Mouse (Mus musculus) hindbrain, embryonic 11.5 days (tissue): ENCODE measurements at regions not wholly inside any gene's neighbourhood (a gene's known extent, or its start where the extent isn't known, plus 50 kb on each side); places are given as distances from the start of the nearest gene placed in this dataset.

Source experiments
- ATAC-seq: fragments of 200-750 bp; cut with Nextera tagmentation; 2 replicates; pipeline ENCODE4 v1.8.0; 2017; ENCODE audit warnings: mild to moderate bottlenecking, moderate TSS enrichment, moderate library complexity; ENCODE audit not compliant: low FRiP score
- DNase-seq: peaks from one replicate; pipeline ENCODE4 v3.0.0-alpha.2; 2015; ENCODE audit warnings: low spot score
- H3K27ac ChIP-seq: fragments of 300-500 bp; sonication (generic); 2 replicates; pipeline ENCODE4 v1.5.1; 2014; ENCODE audit warnings: mild to moderate bottlenecking, low read depth, low read length
- H3K27me3 ChIP-seq: fragments of 300-500 bp; sonication (generic); 2 replicates; pipeline ENCODE4 v1.6.1; 2014; ENCODE audit warnings: mild to moderate bottlenecking, low read length, moderate library complexity, mixed read lengths; ENCODE audit not compliant: control insufficient read depth, insufficient read depth
- H3K36me3 ChIP-seq: fragments of 300-500 bp; sonication (generic); 2 replicates; pipeline ENCODE4 v1.6.1; 2014; ENCODE audit warnings: mild to moderate bottlenecking, low read length, moderate library complexity, mixed read lengths; ENCODE audit not compliant: control insufficient read depth, insufficient read depth
- H3K4me1 ChIP-seq: fragments of 300-500 bp; sonication (generic); replicated peaks from 2 replicates; pipeline ENCODE4 v1.6.1; 2014; ENCODE audit warnings: low read length, mixed read lengths; ENCODE audit not compliant: control insufficient read depth, insufficient read depth
- H3K4me2 ChIP-seq: fragments of 300-500 bp; sonication (generic); replicated peaks from 2 replicates; pipeline ENCODE4 v1.6.1; 2014; ENCODE audit warnings: mild to moderate bottlenecking, low read depth, low read length
- H3K4me3 ChIP-seq: fragments of 300-500 bp; sonication (generic); 2 replicates; pipeline ENCODE4 v1.5.1; 2014; ENCODE audit warnings: low read depth, low read length
- H3K9ac ChIP-seq: fragments of 300-500 bp; sonication (generic); 2 replicates; pipeline ENCODE4 v1.6.1; 2014; ENCODE audit warnings: low read depth, low read length
- H3K9me3 ChIP-seq: fragments of 300-500 bp; sonication (generic); 2 replicates; pipeline ENCODE4 v1.6.1; 2016; ENCODE audit warnings: low read length; ENCODE audit not compliant: control insufficient read depth
- WGBS: fragments of 180-500 bp; shearing (Covaris S2); extraction: QIAGEN DNeasy Blood & Tissue Kit; methylation state at CpG from one replicate; pipeline ENCODE4 v1.1.7; 2014; 5-methylcytosine and 5-hydroxymethylcytosine counted together

DNA sequence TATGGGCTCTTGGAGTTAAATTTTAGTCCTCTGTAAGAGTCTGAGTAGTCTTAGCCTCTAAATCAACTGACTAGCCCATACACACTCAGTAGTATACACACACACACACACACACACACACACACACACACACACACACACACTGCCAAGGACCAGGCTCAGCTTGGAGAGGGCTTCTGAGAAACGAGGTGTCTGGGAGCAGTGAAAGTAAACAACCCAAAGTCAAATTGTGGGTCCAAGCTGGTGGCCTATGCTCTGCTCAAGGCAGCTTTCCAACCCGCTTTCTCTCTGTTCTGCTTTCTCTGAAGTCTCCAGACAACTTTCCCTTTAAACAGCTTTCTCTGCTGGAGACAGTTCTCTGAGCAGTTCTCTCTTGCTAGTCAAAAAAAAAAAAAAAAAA, 157.6 kb upstream of the Ubash3b start:
- 66% methylated on average over 2 of the region's 2 CpGs for WGBS
- Histone ChIP-seq H3K27ac (no peak overlapping the region), H3K4me3 (no peak overlapping the region), H3K27me3 (no peaks in the 10 kb centered on the region), H3K4me1 (no peaks in the 10 kb centered on the region), H3K9ac (no peak overlapping the region), H3K36me3 (no peaks in the 10 kb centered on the region), H3K4me2 (no peak overlapping the region), H3K9me3 (no peaks in the 10 kb centered on the region)
- DNase-seq (no peak), ATAC-seq (no peak)

DNA sequence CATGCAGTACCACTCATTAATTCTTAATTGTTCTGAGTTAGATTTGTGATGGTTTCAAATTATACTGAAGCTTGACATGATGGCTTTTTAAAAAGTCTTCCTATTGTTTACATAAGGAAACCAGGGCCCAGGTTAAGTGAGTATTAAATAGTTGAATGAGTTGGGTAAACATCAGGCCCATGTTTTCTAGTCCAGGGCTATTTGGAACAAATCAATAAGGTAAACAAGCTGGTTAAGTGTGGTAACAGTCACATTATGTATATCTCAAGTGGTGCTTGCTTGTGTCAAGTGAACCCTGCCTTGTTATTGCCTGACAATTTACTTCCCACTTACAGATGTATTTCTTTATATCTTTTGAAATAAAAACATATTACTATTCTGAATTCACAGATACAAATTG, 144.7 kb upstream of the Ubash3b start:
- no peak for ATAC-seq
- no peaks in the 10 kb centered on the region for H3K9me3 ChIP-seq
- no peak overlapping the region for H3K9ac ChIP-seq
- no peaks in the 10 kb centered on the region for H3K27me3 ChIP-seq
- H3K4me3 ChIP-seq: no peak overlapping the region
- no peaks in the 10 kb centered on the region for H3K36me3 ChIP-seq
- DNase-seq: no peak
- H3K4me1 ChIP-seq: peaks cover 4% of the 10 kb centered on the region; the same call in 1 of the 2 replicates
- H3K4me2 ChIP-seq: no peak overlapping the region
- no peak overlapping the region for H3K27ac ChIP-seq

- Histone ChIP-seq H3K27ac (peak overlapping the region; percentile 51), H3K9me3 (no peaks in the 10 kb centered on the region), H3K36me3 (no peaks in the 10 kb centered on the region), H3K9ac (no peak overlapping the region), H3K4me2 (no peak overlapping the region), H3K27me3 (no peaks in the 10 kb centered on the region), H3K4me3 (no peak overlapping the region), H3K4me1 (peaks cover 4% of the 10 kb centered on the region; the same call in 1 of the 2 replicates)
- WGBS: 32% methylated on average over 3 of the region's 3 CpGs
- no peak for DNase-seq
- no peak; the same call in 1 of the 2 replicates for ATAC-seq
Measured at GRCm38 (mm10) chr9:41303494-41303828, 142.0 kb upstream of the Ubash3b start.

DNA sequence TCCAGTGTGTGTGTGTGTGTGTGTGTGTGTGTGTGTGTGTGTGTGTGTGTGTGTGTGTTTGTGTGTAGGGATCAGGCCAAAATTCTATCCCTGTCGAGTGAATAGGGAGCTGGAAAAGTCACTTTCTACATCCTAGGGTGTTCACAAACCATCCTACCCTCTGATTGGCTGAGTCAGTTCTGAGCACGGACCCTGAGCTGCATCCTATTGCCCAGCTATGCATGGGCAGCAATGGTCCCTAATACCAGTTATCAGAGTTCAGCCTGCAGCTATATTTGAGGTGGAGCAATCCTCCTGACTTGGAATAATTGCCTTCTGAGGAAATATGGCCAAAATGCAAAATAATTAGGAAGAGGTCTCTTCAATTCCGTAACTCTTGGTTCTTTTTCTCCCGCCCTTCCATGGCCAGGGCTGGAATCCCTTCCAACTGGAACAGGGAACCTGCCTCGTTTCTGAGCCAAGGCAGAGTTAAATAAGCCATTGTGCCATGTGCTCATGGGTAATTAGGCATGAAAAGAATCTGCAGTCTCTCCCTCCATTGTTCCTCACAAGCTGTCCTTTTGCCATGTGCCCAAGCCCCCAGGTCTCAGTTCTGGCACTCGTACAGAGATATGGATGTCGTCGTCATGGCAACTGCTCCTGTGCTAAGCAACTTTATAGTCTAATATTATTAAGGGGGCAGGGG, 141.5 kb upstream of the Ubash3b start:
- 27% methylated on average over 8 of the region's 8 CpGs for WGBS
- Histone ChIP-seq H3K9ac (no peak overlapping the region), H3K4me1 (peaks cover 4% of the 10 kb centered on the region; the same call in 1 of the 2 replicates), H3K27me3 (no peaks in the 10 kb centered on the region), H3K4me3 (no peak overlapping the region), H3K4me2 (no peak overlapping the region), H3K36me3 (no peaks in the 10 kb centered on the region), H3K9me3 (no peaks in the 10 kb centered on the region), H3K27ac (peak overlapping the region; percentile 51)
- DNase-seq (peak; percentile 72), ATAC-seq (peak; percentile 93)

DNA sequence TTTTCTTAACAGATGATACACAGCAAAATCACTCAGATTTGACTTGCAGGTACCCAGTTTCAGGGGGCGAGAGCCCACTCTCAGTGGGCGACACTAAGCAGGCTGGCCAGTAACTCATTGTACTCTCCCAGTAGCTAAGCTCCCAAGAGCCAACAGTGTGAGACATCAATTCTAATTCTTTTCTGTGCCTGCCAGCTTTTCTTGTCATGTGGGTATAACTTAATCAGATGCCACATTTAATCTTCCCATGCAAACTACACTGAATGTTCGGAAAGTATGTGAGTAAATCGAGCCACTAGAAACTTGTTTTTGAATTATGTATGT, 124.6 kb upstream of the Ubash3b start:
- 0 out of 2 replicates have a peak, but pooled peaks cover 3% of the 10 kb centered on the region for H3K4me1 ChIP-seq
- 83% methylated on average over 4 of the region's 4 CpGs for WGBS
- ATAC-seq: no peak
- no peak overlapping the region for H3K9ac ChIP-seq
- DNase-seq: no peak
- no peaks in the 10 kb centered on the region for H3K9me3 ChIP-seq
- H3K36me3 ChIP-seq: no peaks in the 10 kb centered on the region
- H3K27me3 ChIP-seq: no peaks in the 10 kb centered on the region
- H3K4me2 ChIP-seq: no peak overlapping the region
- H3K27ac ChIP-seq: peak overlapping the region; percentile 19; the same call in 1 of the 2 replicates
- H3K4me3 ChIP-seq: no peak overlapping the region

- no peak for DNase-seq
- no peaks in the 10 kb centered on the region for H3K9me3 ChIP-seq
- peak overlapping the region; percentile 19; the same call in 1 of the 2 replicates for H3K27ac ChIP-seq
- WGBS: 52% methylated on average over 8 of the region's 8 CpGs
- ATAC-seq: peak; percentile 49; the same call in 1 of the 2 replicates
- no peaks in the 10 kb centered on the region for H3K36me3 ChIP-seq
- no peak overlapping the region for H3K4me3 ChIP-seq
- H3K9ac ChIP-seq: no peak overlapping the region
- H3K27me3 ChIP-seq: no peaks in the 10 kb centered on the region
- H3K4me1 ChIP-seq: 0 out of 2 replicates have a peak, but pooled peaks cover 3% of the 10 kb centered on the region
- no peak overlapping the region for H3K4me2 ChIP-seq
Measured at GRCm38 (mm10) chr9:41285266-41286144, 124.0 kb upstream of the Ubash3b start.

GRCm38 (mm10) chr9:41277726-41278125, 116.2 kb upstream of the Ubash3b start:
- DNase-seq (no peak), ATAC-seq (no peak)
- H3K4me1 ChIP-seq: peaks cover 2% of the 10 kb centered on the region
- H3K27me3 ChIP-seq: no peaks in the 10 kb centered on the region
- no peak overlapping the region for H3K4me3 ChIP-seq
- no peaks in the 10 kb centered on the region for H3K36me3 ChIP-seq
- H3K27ac ChIP-seq: no peak overlapping the region
- H3K9me3 ChIP-seq: no peaks in the 10 kb centered on the region
- H3K9ac ChIP-seq: no peak overlapping the region
- whole genome bisulfite sequencing: 96% methylated on average over 2 of the region's 2 CpGs
- H3K4me2 ChIP-seq: no peak overlapping the region

GRCm38 (mm10) chr9:41273839-41274271, 112.4 kb upstream of the Ubash3b start:
- 7% methylated on average over 13 of the region's 13 CpGs for WGBS
- Histone ChIP-seq H3K9ac (peak overlapping the region; percentile 52), H3K4me1 (peaks cover 4% of the 10 kb centered on the region), H3K4me3 (peak overlapping the region; percentile 18), H3K4me2 (peak overlapping the region; percentile 44), H3K36me3 (no peaks in the 10 kb centered on the region), H3K9me3 (no peaks in the 10 kb centered on the region), H3K27me3 (no peaks in the 10 kb centered on the region), H3K27ac (peak overlapping the region; percentile 98)
- ATAC-seq (peak; percentile 77), DNase-seq (no peak)
